8 mouse cellular contexts compared by ENCODE assay signal in genomic region chr6:140472345-140472744, GRCm38 (mm10). TPM values are rescaled to one million over a fixed set of nuclear protein-coding genes. Genes with fewer than 3 reads are reported as not detected.
DNase-seq lines count a peak whose midpoint lies in the region; ATAC-seq and TF ChIP-seq lines count a peak whose summit lies in the region.

No protein-coding gene starts in this region.

- H3K4me1 ChIP-seq in hindbrain, embryonic 10.5 days (replicated peaks) = peaks cover 5% of the 10 kb centered on the region; the same call in 1 of the 2 replicates
- peaks cover 5% of the 10 kb centered on the region for H3K4me1 ChIP-seq in hindbrain, embryonic 16.5 days (ENCODE audit: control insufficient read depth, insufficient read depth, low read depth, low read length)
- H3K4me1 ChIP-seq in E14TG2a.4 (replicated peaks; ENCODE audit: low read depth, low read length) = 0 out of 2 replicates have a peak, but pooled peaks cover 3% of the 10 kb centered on the region
- H3K4me1 ChIP-seq in lung, postnatal 0 days (ENCODE audit: insufficient read depth, low read depth, low read length) = no peaks in the 10 kb centered on the region; the same call in 1 of the 2 replicates
- H3K4me1 ChIP-seq in stomach, postnatal 0 days (replicated peaks; ENCODE audit: control insufficient read depth, insufficient read depth) = no peaks in the 10 kb centered on the region

- no peaks in the 10 kb centered on the region for H3K27me3 ChIP-seq in hindbrain, embryonic 10.5 days (ENCODE audit: insufficient read depth, poor library complexity, severe bottlenecking)
- no peaks in the 10 kb centered on the region for H3K27me3 ChIP-seq in hindbrain, embryonic 16.5 days (replicated peaks; ENCODE audit: control insufficient read depth, insufficient read depth, low read length)
- no peaks in the 10 kb centered on the region for H3K27me3 ChIP-seq in E14TG2a.4 (ENCODE audit: insufficient read depth, low read length)
- no peaks in the 10 kb centered on the region for H3K27me3 ChIP-seq in lung, postnatal 0 days (replicated peaks; ENCODE audit: insufficient read depth, low read length)
- H3K27me3 ChIP-seq in stomach, postnatal 0 days (ENCODE audit: control insufficient read depth, insufficient read depth, low read length) = no peaks in the 10 kb centered on the region

- H3K27ac ChIP-seq in hindbrain, embryonic 10.5 days = no peak overlapping the region
- no peak overlapping the region for H3K27ac ChIP-seq in hindbrain, embryonic 16.5 days (ENCODE audit: low read depth, low read length)
- H3K27ac ChIP-seq in lung, postnatal 0 days (ENCODE audit: low read length) = no peak overlapping the region
- H3K27ac ChIP-seq in stomach, postnatal 0 days (replicated peaks) = no peak overlapping the region

- H3K36me3 ChIP-seq in hindbrain, embryonic 10.5 days = peaks cover 4% of the 10 kb centered on the region; the same call in 1 of the 2 replicates
- H3K36me3 ChIP-seq in hindbrain, embryonic 16.5 days (ENCODE audit: control insufficient read depth, insufficient read depth, low read length) = no peaks in the 10 kb centered on the region
- no peaks in the 10 kb centered on the region for H3K36me3 ChIP-seq in E14TG2a.4 (ENCODE audit: insufficient read depth, low read length)
- H3K36me3 ChIP-seq in lung, postnatal 0 days (ENCODE audit: insufficient read depth, low read length) = no peaks in the 10 kb centered on the region
- no peaks in the 10 kb centered on the region for H3K36me3 ChIP-seq in stomach, postnatal 0 days (ENCODE audit: control insufficient read depth, insufficient read depth, low read length)

- H3K4me2 ChIP-seq in hindbrain, embryonic 16.5 days (ENCODE audit: low read length) = no peak overlapping the region
- no peak overlapping the region for H3K4me2 ChIP-seq in lung, postnatal 0 days (replicated peaks; ENCODE audit: low read depth, low read length)
- no peak overlapping the region for H3K4me2 ChIP-seq in stomach, postnatal 0 days (replicated peaks; ENCODE audit: low read depth)

- H3K9me3 ChIP-seq in hindbrain, embryonic 10.5 days = no peaks in the 10 kb centered on the region
- H3K9me3 ChIP-seq in hindbrain, embryonic 16.5 days (ENCODE audit: control insufficient read depth, low read length) = no peaks in the 10 kb centered on the region
- no peaks in the 10 kb centered on the region for H3K9me3 ChIP-seq in E14TG2a.4 (ENCODE audit: low read length)
- no peaks in the 10 kb centered on the region for H3K9me3 ChIP-seq in lung, postnatal 0 days (ENCODE audit: low read length)
- no peaks in the 10 kb centered on the region for H3K9me3 ChIP-seq in stomach, postnatal 0 days (ENCODE audit: control insufficient read depth, low read length)

- no peak overlapping the region for H3K4me3 ChIP-seq in hindbrain, embryonic 10.5 days
- H3K4me3 ChIP-seq in hindbrain, embryonic 16.5 days (ENCODE audit: low read length) = no peak overlapping the region
- H3K4me3 ChIP-seq in E14TG2a.4 (replicated peaks; ENCODE audit: low read length) = no peak overlapping the region
- no peak overlapping the region for H3K4me3 ChIP-seq in lung, postnatal 0 days (ENCODE audit: low read depth, low read length)
- no peak overlapping the region for H3K4me3 ChIP-seq in stomach, postnatal 0 days (ENCODE audit: low read depth, low read length)

- TF ChIP-seq EP300 in lung, postnatal 0 days (IDR thresholded peaks at IDR 0.05) = no peak
- TF ChIP-seq EP300 in stomach, postnatal 0 days (optimal IDR thresholded peaks at IDR 0.05) = no peak

- TF ChIP-seq CTCF in E14TG2a.4 (conservative IDR thresholded peaks at IDR 0.05; ENCODE audit: low read length) = peak; percentile 76
- TF ChIP-seq CTCF in lung, postnatal 0 days (IDR thresholded peaks at IDR 0.05) = peak; percentile 83
- TF ChIP-seq CTCF in stomach, postnatal 0 days (IDR thresholded peaks at IDR 0.05; ENCODE audit: low read depth) = peak; percentile 86

- DNase-seq in hindbrain, embryonic 10.5 days (ENCODE audit: low spot score) = peak; percentile 26
- DNase-seq in cerebellum, adult 11 months = peak; percentile 80
- DNase-seq in frontal cortex, adult 2 months (ENCODE audit: extremely low spot score in 1 of 2, low spot score in 1 of 2) = peak; percentile 66 to 86
- peak; percentile 64 to 77 for DNase-seq in kidney, postnatal 25 days
- peak; percentile 77 for DNase-seq in lung, postnatal 0 days (ENCODE audit: low spot score)
- DNase-seq in stomach, postnatal 0 days (ENCODE audit: low spot score) = peak; percentile 83

- no peak overlapping the region for H3K9ac ChIP-seq in hindbrain, embryonic 16.5 days (ENCODE audit: low read depth, low read length)
- H3K9ac ChIP-seq in lung, postnatal 0 days (replicated peaks; ENCODE audit: low read depth) = no peak overlapping the region
- H3K9ac ChIP-seq in stomach, postnatal 0 days (ENCODE audit: low read length) = no peak overlapping the region

- no peak for ATAC-seq in hindbrain, embryonic 16.5 days
- ATAC-seq in lung, postnatal 0 days = peak; percentile 54
- peak; percentile 57; the same call in 1 of the 2 replicates for ATAC-seq in stomach, postnatal 0 days (ENCODE audit: low FRiP score, low TSS enrichment)

- WGBS in hindbrain, embryonic 10.5 days = 65% methylated on average over 4 of the region's 4 CpGs
- WGBS in hindbrain, embryonic 16.5 days = 57% methylated on average over 4 of the region's 4 CpGs
- 49% methylated on average over 4 of the region's 4 CpGs for WGBS in lung, postnatal 0 days
- 48% methylated on average over 4 of the region's 4 CpGs for WGBS in stomach, postnatal 0 days

RNA-seq across cellular contexts. Expression of gene Plekha5, which starts 48.5 kb away (rescaled TPM):
- polyA plus RNA-seq in hindbrain, embryonic 10.5 days (2016; fragmentation: Nextera tagmentation; extraction: Ambion mirVana) = 35.5 and 43.1 TPM in 2 replicates
- 31.2 and 34.9 TPM in 2 replicates for polyA plus RNA-seq in hindbrain, embryonic 16.5 days (2015; fragmentation: Nextera tagmentation; extraction: Ambion mirVana)
- 146 and 156 TPM in 2 replicates for polyA plus RNA-seq in frontal cortex, adult 2 months (2012; rRNA removed)
- 22.1 and 24.1 TPM in 2 replicates for polyA plus RNA-seq in lung, postnatal 0 days (2015; fragmentation: Nextera tagmentation; extraction: Ambion mirVana)
- 23.1 and 24.2 TPM in 2 replicates for polyA plus RNA-seq in stomach, postnatal 0 days (2015; fragmentation: Nextera tagmentation; extraction: Ambion mirVana)

Comparison
In these comparisons a context has a peak if more than half of its experiments do, and no peak if none do; other contexts are left out.
1. DNase-seq: peak in every context shown above with its lines; median percentile 83 in stomach, postnatal 0 days; 80 in cerebellum, adult 11 months; 77 in lung, postnatal 0 days; 76 in frontal cortex, adult 2 months; 70 in kidney, postnatal 25 days; 26 in hindbrain, embryonic 10.5 days.